Mouse (Mus musculus) spleen, adult 2 months (tissue): ENCODE measurements around the gene Smad1. TPM values are rescaled to one million over a fixed set of nuclear protein-coding genes. Genes with fewer than 3 reads are reported as not detected.

Source experiments
- DNase-seq, 2 experiments: peaks; one replicate each; pipeline versions ENCODE4 v3.0.0 to v3.0.0-alpha.2; 2012 to 2021; ENCODE audit warnings: low spot score in 2 of 2, low read depth in 1 of 2
- H3K27ac ChIP-seq: fragments of 200-500 bp; 2 replicates; pipeline ENCODE4 v1.5.1; 2012; ENCODE audit warnings: low read length, inconsistent platforms; ENCODE audit not compliant: insufficient read depth
- H3K27me3 ChIP-seq: fragments of 200-500 bp; 2 replicates; pipeline ENCODE4 v1.6.1; 2012; ENCODE audit warnings: mild to moderate bottlenecking, moderate library complexity, low read length, inconsistent platforms; ENCODE audit not compliant: control insufficient read depth, insufficient read depth
- H3K36me3 ChIP-seq: fragments of 200-500 bp; 2 replicates; pipeline ENCODE4 v1.6.1; 2012; ENCODE audit warnings: mild to moderate bottlenecking, low read length, inconsistent platforms; ENCODE audit not compliant: control insufficient read depth, insufficient read depth
- H3K4me1 ChIP-seq: fragments of 200-500 bp; 2 replicates; pipeline ENCODE4 v1.6.1; 2011; ENCODE audit warnings: inconsistent platforms; ENCODE audit not compliant: control insufficient read depth, insufficient read depth, insufficient read length
- H3K4me3 ChIP-seq: fragments of 200-500 bp; 2 replicates; pipeline ENCODE4 v1.5.1; 2011; ENCODE audit warnings: mild to moderate bottlenecking, inconsistent platforms; ENCODE audit not compliant: insufficient read depth, insufficient read length; ENCODE audit errors: extremely low read depth
- CTCF ChIP-seq: fragments of 200-500 bp; IDR thresholded peaks from 2 replicates; pipeline ENCODE4 v1.5.1; 2011; ENCODE audit warnings: mild to moderate bottlenecking, inconsistent platforms; ENCODE audit not compliant: insufficient read depth, insufficient read length, insufficient replicate concordance; ENCODE audit errors: extremely low read depth
- POLR2A ChIP-seq: fragments of 200-500 bp; IDR thresholded peaks from 2 replicates; pipeline ENCODE4 v1.6.1; 2011; ENCODE audit warnings: low read depth, low read length, inconsistent platforms
- WGBS: fragments of 180-500 bp; shearing (Covaris S2); methylation state at CpG from one replicate; pipeline ENCODE4 v1.1.7; 2018; 5-methylcytosine and 5-hydroxymethylcytosine counted together
- polyA plus RNA-seq: library from polyadenylated mRNA; depleted of rRNA; stranded (reverse); fragments of >200 nt; gene quantifications from 2 replicates; pipeline ENCODE4 v1.2.3, GENCODE M21; 2012; rRNA removed

The Smad1 gene
- polyA plus RNA-seq, 1 experiment, result 16.7 TPM

DNA sequence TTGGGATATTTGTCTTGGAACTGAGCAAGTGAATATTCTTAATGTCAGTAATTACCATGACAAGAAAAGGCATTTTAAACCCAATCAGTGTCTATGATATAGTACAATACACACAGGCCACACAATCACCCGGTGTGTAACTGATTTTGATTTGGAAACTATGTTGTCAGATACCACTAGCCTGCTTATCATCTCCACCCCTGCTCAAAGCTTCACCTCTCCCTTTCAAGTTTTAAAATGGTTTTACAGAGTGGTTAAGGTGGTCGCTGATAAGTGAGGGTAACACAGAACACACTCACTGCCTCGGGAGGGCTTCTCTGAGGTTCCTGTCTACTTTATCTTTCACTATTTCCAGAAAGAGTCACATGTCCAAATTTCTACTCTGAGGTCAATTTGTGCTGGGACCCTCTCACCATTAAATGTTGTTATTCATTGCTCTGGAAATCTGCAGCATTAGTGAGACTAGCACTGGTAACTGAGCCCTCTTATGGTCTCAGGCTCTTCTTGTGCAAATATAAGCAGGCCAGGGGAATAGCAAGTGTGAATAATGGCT, 106.5 kb downstream of the Smad1 start:
- Histone ChIP-seq H3K27ac (no peak overlapping the region), H3K36me3 (no peaks in the 10 kb centered on the region), H3K27me3 (no peaks in the 10 kb centered on the region), H3K4me1 (peaks cover 11% of the 10 kb centered on the region; the same call in 1 of the 2 replicates), H3K4me3 (no peak overlapping the region)
- WGBS, result 73% methylated on average over 3 of the region's 3 CpGs
- no peak for TF ChIP-seq POLR2A
- TF ChIP-seq CTCF, result no peak
- no peak for DNase-seq

DNA sequence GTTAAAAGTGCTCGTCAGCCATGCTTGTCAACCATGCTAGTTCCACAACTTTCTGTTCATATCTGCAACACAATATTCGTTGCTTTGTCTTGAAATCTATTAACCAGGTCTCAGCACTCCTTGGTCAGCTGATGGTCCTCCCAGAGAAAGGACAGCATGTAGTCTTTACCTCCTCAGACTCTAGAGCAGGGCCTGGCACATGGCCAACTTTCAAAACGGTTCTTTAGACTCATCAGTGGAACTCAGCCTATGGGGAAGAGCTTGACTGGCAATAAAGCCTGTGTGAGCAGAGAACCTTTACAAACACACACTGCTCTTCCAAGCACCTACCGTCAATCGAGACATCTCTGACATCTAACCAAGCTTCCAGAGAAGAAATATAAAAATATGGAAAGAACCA, 109.7 kb downstream of the Smad1 start:
- DNase-seq, result no peak
- 74% methylated on average over 5 of the region's 5 CpGs for WGBS
- TF ChIP-seq POLR2A (no peak), CTCF (no peak)
- H3K27ac ChIP-seq, result no peak overlapping the region
- no peaks in the 10 kb centered on the region for H3K36me3 ChIP-seq
- H3K4me1 ChIP-seq, result peaks cover 7% of the 10 kb centered on the region
- H3K27me3 ChIP-seq, result no peaks in the 10 kb centered on the region
- no peak overlapping the region for H3K4me3 ChIP-seq

GRCm38 (mm10) chr8:79288681-79289080, 110.6 kb downstream of the Smad1 start:
- Histone ChIP-seq H3K4me3 (no peak overlapping the region), H3K27me3 (no peaks in the 10 kb centered on the region), H3K27ac (no peak overlapping the region), H3K4me1 (peaks cover 7% of the 10 kb centered on the region), H3K36me3 (no peaks in the 10 kb centered on the region)
- WGBS, result 70% methylated on average over 2 of the region's 2 CpGs
- no peak for DNase-seq
- TF ChIP-seq CTCF (no peak), POLR2A (no peak)

Other genes with a start within 250 kb of the Smad1 start
- not detected in 2 replicates for gene 1700011L22Rik, start 150.9 kb downstream of the Smad1 start, polyA plus RNA-seq
- gene Mmaa, start 104.6 kb downstream of the Smad1 start, polyA plus RNA-seq, result 1.6 and 2.4 TPM in 2 replicates
- 20.9 and 27.0 TPM in 2 replicates for gene Otud4, start 240.1 kb upstream of the Smad1 start, polyA plus RNA-seq